Mouse (Mus musculus): Measurements from ENCODE around the gene P3h4.
"Not testable (repeated sequence)": the region's sequence is repeated elsewhere in the genome, so short reads cannot be mapped to it uniquely, and the experiment has no call there.

The P3h4 gene

GRCm38 (mm10) chr11:100362209-100362978, 52.2 kb downstream of the P3h4 start:
- ATAC-seq (ENCODE audit: low TSS enrichment): peak; percentile 61; the same call in 1 of the 2 replicates

GRCm38 (mm10) chr11:100361059-100361458, 53.6 kb downstream of the P3h4 start:
- not testable (repeated sequence) for ATAC-seq (ENCODE audit: low TSS enrichment)

- ATAC-seq (ENCODE audit: low TSS enrichment): no peak
These were observed 54.5 kb downstream of the P3h4 start for GRCm38 (mm10) chr11:100360175-100360574.
